Mouse (Mus musculus) embryonic fibroblast, embryonic 13.5 days (primary cell): Measurements from ENCODE around the gene Ramp1.

ENCODE experiments used
- CTCF ChIP-seq: IDR thresholded peaks from 2 replicates; pipeline ENCODE4 v1.5.1; 2011; ENCODE audit warnings: mild to moderate bottlenecking, control low read depth, low read length, moderate library complexity, borderline replicate concordance; ENCODE audit not compliant: insufficient read depth
- POLR2A ChIP-seq: IDR thresholded peaks from 2 replicates; pipeline ENCODE4 v1.6.1; 2011; ENCODE audit warnings: low read depth, mild to moderate bottlenecking, control low read depth, low read length, moderate library complexity

- TF ChIP-seq CTCF (no peak), POLR2A (no peak)
These were observed 42.6 kb upstream of the Ramp1 start for GRCm38 (mm10) chr1:91137036-91137435.
